Mouse (Mus musculus): ENCODE results near the gene Naa10. TPM values are rescaled to one million over a fixed set of nuclear protein-coding genes. Genes with fewer than 3 reads are reported as not detected.

Gene Naa10
- 61.7 TPM for total RNA-seq (2023)

GRCm38 (mm10) chrX:73921823-73922549 lies at the start of gene Naa10, which contains the start of gene Arhgap4:
TSS of gene Naa10 (minus strand) at chrX:73921944.
TSS of gene Arhgap4 (minus strand) at chrX:73921870.

GRCm38 (mm10) chrX:73966248-73967176 lies 44.8 kb upstream of the Naa10 start, which contains the start of gene Hcfc1:
TSS of gene Hcfc1 (minus strand) at chrX:73966357.

GRCm38 (mm10) chrX:73930402-73931062 lies 8.8 kb upstream of the Naa10 start, which contains the start of gene Renbp:
TSS of gene Renbp (minus strand) at chrX:73930850.

GRCm38 (mm10) chrX:73895719-73896118 lies 26.0 kb downstream of the Naa10 start, which contains the start of gene L1cam:
TSS of gene L1cam (minus strand) at chrX:73896105.

GRCm38 (mm10) chrX:73891551-73892152 lies 30.1 kb downstream of the Naa10 start, which contains the start of gene Avpr2:
TSS of gene Avpr2 (plus strand) at chrX:73892102.

Other genes starting within 250 kb of the Naa10 start
- 0.29 TPM for gene Slc6a8, start 248.8 kb downstream of the Naa10 start, total RNA-seq (2023)
- 94.2 TPM for gene Bcap31, start 205.8 kb downstream of the Naa10 start, total RNA-seq (2023)
- gene Abcd1, start 205.3 kb downstream of the Naa10 start, total RNA-seq (2023), result 32.2 TPM
- not detected for gene Plxnb3, start 164.9 kb downstream of the Naa10 start, total RNA-seq (2023)
- gene Srpk3, start 147.5 kb downstream of the Naa10 start, total RNA-seq (2023), result 9.1 TPM
- 139 TPM for gene Idh3g, start 135.0 kb downstream of the Naa10 start, total RNA-seq (2023)
- 109 TPM for gene Ssr4, start 134.9 kb downstream of the Naa10 start, total RNA-seq (2023)
- gene Pdzd4, start 97.0 kb downstream of the Naa10 start, total RNA-seq (2023), result 1.1 TPM
- not detected for gene Avpr2, start 29.8 kb downstream of the Naa10 start, total RNA-seq (2023)
- gene L1cam, start 25.8 kb downstream of the Naa10 start, total RNA-seq (2023), result 61.1 TPM
- 268 TPM for gene Arhgap4, start 74 bp downstream of the Naa10 start, total RNA-seq (2023)
- 4.7 TPM for gene Renbp, start 8.9 kb upstream of the Naa10 start, total RNA-seq (2023)
- 85.9 TPM for gene Hcfc1, start 44.4 kb upstream of the Naa10 start, total RNA-seq (2023)
- 123 TPM for gene Irak1, start 102.0 kb upstream of the Naa10 start, total RNA-seq (2023)
- not detected for gene Opn1mw, start 205.5 kb upstream of the Naa10 start, total RNA-seq (2023)
- 49.3 TPM for gene Mecp2, start 213.4 kb upstream of the Naa10 start, total RNA-seq (2023)
- gene Tex28, start 245.9 kb upstream of the Naa10 start, total RNA-seq (2023), result not detected